Mouse (Mus musculus): Measurements from ENCODE around the gene Phldb3. TPM values are rescaled to one million over a fixed set of nuclear protein-coding genes. Genes with fewer than 3 reads are reported as not detected.
A peak's percentile ranks its signal among the peaks of the same experiment; 100 is the strongest.

Gene Phldb3
- polyA plus RNA-seq, 1 experiment from 2014 or later = not detected

GRCm38 (mm10) chr7:24584876-24585275 is 25.7 kb upstream of the Phldb3 start:
- WGBS = 88% methylated on average over 6 of the region's 6 CpGs
- no peak for ATAC-seq (ENCODE audit: low FRiP score, low read depth)
- no peak overlapping the region for H3K4me2 ChIP-seq (replicated peaks)
- H3K36me3 ChIP-seq = no peaks in the 10 kb centered on the region
- no peak overlapping the region for H3K27ac ChIP-seq (replicated peaks)
- peaks cover 11% of the 10 kb centered on the region; the same call in 1 of the 2 replicates for H3K4me1 ChIP-seq
- H3K4me3 ChIP-seq = no peak overlapping the region
- no peaks in the 10 kb centered on the region for H3K9me3 ChIP-seq
- H3K27me3 ChIP-seq = peaks cover 38% of the 10 kb centered on the region
- H3K9ac ChIP-seq (replicated peaks) = no peak overlapping the region

DNA sequence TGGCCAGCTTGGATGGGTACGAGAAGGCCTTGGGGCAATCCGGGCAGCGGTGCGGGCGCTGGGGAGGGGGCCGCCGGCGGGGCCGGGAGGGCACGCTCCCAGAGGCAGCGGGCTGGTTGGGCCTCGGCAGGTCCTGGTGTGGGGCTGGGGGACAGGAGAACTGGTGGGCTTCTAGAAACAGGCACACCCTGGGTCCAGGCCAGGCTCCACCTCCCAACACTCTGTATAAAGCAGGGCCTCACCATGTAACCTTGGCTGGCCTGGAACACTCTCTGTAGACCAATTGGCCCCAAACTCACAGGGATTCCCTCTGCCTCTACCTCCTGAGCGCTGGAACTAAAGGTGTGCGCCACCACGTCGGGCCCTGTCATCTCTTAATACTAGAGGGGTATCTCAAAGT is 24.6 kb upstream of the Phldb3 start:
- no peak overlapping the region for H3K9ac ChIP-seq (replicated peaks)
- no peak overlapping the region for H3K4me2 ChIP-seq (replicated peaks)
- no peaks in the 10 kb centered on the region for H3K9me3 ChIP-seq
- peaks cover 38% of the 10 kb centered on the region for H3K27me3 ChIP-seq
- ATAC-seq (ENCODE audit: low FRiP score, low read depth) = no peak
- peaks cover 11% of the 10 kb centered on the region; the same call in 1 of the 2 replicates for H3K4me1 ChIP-seq
- no peaks in the 10 kb centered on the region for H3K36me3 ChIP-seq
- H3K4me3 ChIP-seq = no peak overlapping the region
- H3K27ac ChIP-seq (replicated peaks) = no peak overlapping the region
- WGBS = 47% methylated on average over 16 of the region's 16 CpGs

GRCm38 (mm10) chr7:24586828-24587227 is 23.7 kb upstream of the Phldb3 start:
- Histone ChIP-seq H3K36me3 (no peaks in the 10 kb centered on the region), H3K9me3 (no peaks in the 10 kb centered on the region), H3K4me1 (peaks cover 11% of the 10 kb centered on the region; the same call in 1 of the 2 replicates), H3K4me2 (replicated peaks) (peak overlapping the region; percentile 65), H3K4me3 (peak overlapping the region; percentile 48), H3K27ac (replicated peaks) (no peak overlapping the region), H3K27me3 (peaks cover 38% of the 10 kb centered on the region), H3K9ac (replicated peaks) (peak overlapping the region; percentile 59; the same call in 1 of the 2 replicates)
- 16% methylated on average over 8 of the region's 8 CpGs for WGBS
- ATAC-seq (ENCODE audit: low FRiP score, low read depth) = peak; percentile 68

GRCm38 (mm10) chr7:24587330-24588105 is 23.0 kb upstream of the Phldb3 start, which contains the start of the genes Ethe1 and Zfp575:
Gene Ethe1 (plus strand): TSS chr7:24587543.
Gene Zfp575 (minus strand): TSS chr7:24587641.
- H3K27me3 ChIP-seq = peaks cover 38% of the 10 kb centered on the region
- H3K4me2 ChIP-seq (replicated peaks) = peak within 1 kb of the TSS; percentile 65
- peaks cover 14% of the 10 kb centered on the region; the same call in 1 of the 2 replicates for H3K4me1 ChIP-seq
- no peak within 1 kb of the TSS for H3K27ac ChIP-seq (replicated peaks)
- H3K36me3 ChIP-seq = no peaks in the 10 kb centered on the region
- WGBS = 5% methylated on average over 30 of the region's 30 CpGs
- no peaks in the 10 kb centered on the region for H3K9me3 ChIP-seq
- ATAC-seq (ENCODE audit: low FRiP score, low read depth) = peak; percentile 76
- peak within 1 kb of the TSS; percentile 59 for H3K9ac ChIP-seq (replicated peaks)
- peak within 1 kb of the TSS; percentile 48 for H3K4me3 ChIP-seq

GRCm38 (mm10) chr7:24588336-24588735 is 22.2 kb upstream of the Phldb3 start:
- Histone ChIP-seq H3K9ac (replicated peaks) (no peak overlapping the region), H3K4me3 (no peak overlapping the region), H3K27me3 (peaks cover 38% of the 10 kb centered on the region), H3K9me3 (no peaks in the 10 kb centered on the region), H3K36me3 (no peaks in the 10 kb centered on the region), H3K4me2 (replicated peaks) (no peak overlapping the region), H3K4me1 (peaks cover 16% of the 10 kb centered on the region; the same call in 1 of the 2 replicates), H3K27ac (replicated peaks) (no peak overlapping the region)
- no peak for ATAC-seq (ENCODE audit: low FRiP score, low read depth)
- WGBS = 90% methylated on average over 13 of the region's 13 CpGs

DNA sequence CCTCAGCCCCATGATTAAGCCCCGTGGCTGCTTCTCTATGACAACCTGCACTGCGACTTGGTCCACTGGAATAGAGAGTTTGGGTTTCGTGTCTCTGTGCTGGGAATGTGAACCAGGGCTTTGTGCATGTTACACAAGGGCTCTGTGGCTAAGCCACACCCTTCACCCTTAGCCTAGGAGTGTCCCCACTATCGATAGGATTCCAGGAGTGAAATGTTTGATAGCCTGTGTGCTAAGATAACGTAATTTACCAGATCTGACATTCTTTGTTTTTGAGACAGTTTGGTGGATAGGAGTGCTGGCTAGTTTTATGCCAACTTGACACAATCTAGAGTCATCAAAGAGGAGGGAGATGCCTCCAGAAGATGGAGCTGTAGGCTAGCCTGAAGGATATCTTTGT is 18.8 kb upstream of the Phldb3 start:
- no peak overlapping the region for H3K4me3 ChIP-seq
- no peak overlapping the region for H3K9ac ChIP-seq (replicated peaks)
- H3K27ac ChIP-seq (replicated peaks) = no peak overlapping the region
- WGBS = 77% methylated on average over 5 of the region's 5 CpGs
- H3K9me3 ChIP-seq = no peaks in the 10 kb centered on the region
- H3K27me3 ChIP-seq = peaks cover 32% of the 10 kb centered on the region
- H3K4me1 ChIP-seq = peaks cover 26% of the 10 kb centered on the region
- no peaks in the 10 kb centered on the region for H3K36me3 ChIP-seq
- ATAC-seq (ENCODE audit: low FRiP score, low read depth) = no peak
- no peak overlapping the region for H3K4me2 ChIP-seq (replicated peaks)

GRCm38 (mm10) chr7:24592163-24592562 is 18.4 kb upstream of the Phldb3 start:
- Histone ChIP-seq H3K27me3 (peaks cover 28% of the 10 kb centered on the region), H3K36me3 (no peaks in the 10 kb centered on the region), H3K9ac (replicated peaks) (no peak overlapping the region), H3K27ac (replicated peaks) (no peak overlapping the region), H3K4me2 (replicated peaks) (no peak overlapping the region), H3K4me1 (peaks cover 22% of the 10 kb centered on the region), H3K4me3 (no peak overlapping the region), H3K9me3 (no peaks in the 10 kb centered on the region)
- ATAC-seq (ENCODE audit: low FRiP score, low read depth) = no peak
- 67% methylated on average over 4 of the region's 4 CpGs for WGBS

DNA sequence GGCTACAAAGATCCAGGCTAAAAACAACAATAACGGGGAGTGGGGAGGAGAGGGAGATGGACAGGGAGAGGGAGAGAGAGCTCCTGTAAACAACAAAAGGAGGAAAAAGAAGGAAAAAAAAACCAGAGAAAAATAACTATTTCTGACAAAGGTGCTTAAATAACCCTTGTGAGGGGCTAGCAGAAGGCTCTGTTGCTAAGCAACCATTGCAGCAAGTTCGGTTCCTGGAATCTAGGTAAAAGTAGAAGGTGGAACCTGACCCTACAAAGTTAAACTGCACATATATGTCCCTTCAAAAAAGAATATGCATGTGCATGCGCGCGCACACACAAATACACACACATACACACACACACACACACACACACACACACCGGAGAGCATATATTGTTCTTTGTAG is 17.8 kb upstream of the Phldb3 start:
- ATAC-seq (ENCODE audit: low FRiP score, low read depth) = no peak
- Histone ChIP-seq H3K4me1 (peaks cover 17% of the 10 kb centered on the region), H3K27me3 (peaks cover 26% of the 10 kb centered on the region), H3K27ac (replicated peaks) (no peak overlapping the region), H3K4me2 (replicated peaks) (no peak overlapping the region), H3K9me3 (no peaks in the 10 kb centered on the region), H3K36me3 (no peaks in the 10 kb centered on the region), H3K4me3 (no peak overlapping the region), H3K9ac (replicated peaks) (no peak overlapping the region)
- 84% methylated on average over 6 of the region's 6 CpGs for WGBS

- H3K9me3 ChIP-seq = no peaks in the 10 kb centered on the region
- H3K4me2 ChIP-seq (replicated peaks) = peak overlapping the region; percentile 70
- H3K4me1 ChIP-seq = peaks cover 16% of the 10 kb centered on the region
- H3K4me3 ChIP-seq = peak overlapping the region; percentile 65
- ATAC-seq (ENCODE audit: low FRiP score, low read depth) = peak; percentile 95
- H3K27me3 ChIP-seq = peaks cover 21% of the 10 kb centered on the region
- peak overlapping the region; percentile 77 for H3K9ac ChIP-seq (replicated peaks)
- no peaks in the 10 kb centered on the region for H3K36me3 ChIP-seq
- H3K27ac ChIP-seq (replicated peaks) = no peak overlapping the region
- 2% methylated on average over 39 of the region's 39 CpGs for WGBS
Observed at GRCm38 (mm10) chr7:24593621-24594308, 16.8 kb upstream of the Phldb3 start.

DNA sequence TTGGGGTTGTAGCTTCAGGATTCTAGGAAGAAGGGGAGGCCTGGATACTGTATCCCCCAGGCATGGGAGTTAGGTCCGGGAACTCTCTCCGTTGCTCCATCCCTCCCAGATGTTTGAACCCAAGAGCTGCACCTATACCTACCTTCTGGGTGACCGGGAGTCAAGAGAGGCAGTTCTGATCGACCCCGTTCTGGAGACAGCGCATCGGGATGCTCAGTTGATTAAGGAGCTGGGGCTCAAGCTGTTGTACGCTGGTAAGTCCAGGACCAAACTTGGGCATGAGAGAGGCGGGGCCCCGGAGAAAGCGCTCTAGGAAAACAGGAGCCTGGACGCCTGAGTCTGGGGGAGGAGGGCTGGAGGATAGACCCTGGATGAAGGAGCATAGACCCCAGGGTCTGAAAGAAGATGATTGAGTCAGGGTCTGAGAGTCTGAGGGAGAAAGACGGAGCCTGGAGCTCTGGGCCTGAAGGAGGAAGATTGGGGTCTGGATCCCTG is 16.2 kb upstream of the Phldb3 start:
- H3K9me3 ChIP-seq = no peaks in the 10 kb centered on the region
- H3K36me3 ChIP-seq = no peaks in the 10 kb centered on the region
- H3K9ac ChIP-seq (replicated peaks) = peak overlapping the region; percentile 77; the same call in 1 of the 2 replicates
- H3K4me1 ChIP-seq = peaks cover 16% of the 10 kb centered on the region
- peaks cover 21% of the 10 kb centered on the region for H3K27me3 ChIP-seq
- WGBS = 1% methylated on average over 13 of the region's 13 CpGs
- H3K27ac ChIP-seq (replicated peaks) = no peak overlapping the region
- peak overlapping the region; percentile 65 for H3K4me3 ChIP-seq
- ATAC-seq (ENCODE audit: low FRiP score, low read depth) = 0 out of 2 replicates have a peak, but pooled peaks have one; percentile 20
- peak overlapping the region; percentile 70 for H3K4me2 ChIP-seq (replicated peaks)

DNA sequence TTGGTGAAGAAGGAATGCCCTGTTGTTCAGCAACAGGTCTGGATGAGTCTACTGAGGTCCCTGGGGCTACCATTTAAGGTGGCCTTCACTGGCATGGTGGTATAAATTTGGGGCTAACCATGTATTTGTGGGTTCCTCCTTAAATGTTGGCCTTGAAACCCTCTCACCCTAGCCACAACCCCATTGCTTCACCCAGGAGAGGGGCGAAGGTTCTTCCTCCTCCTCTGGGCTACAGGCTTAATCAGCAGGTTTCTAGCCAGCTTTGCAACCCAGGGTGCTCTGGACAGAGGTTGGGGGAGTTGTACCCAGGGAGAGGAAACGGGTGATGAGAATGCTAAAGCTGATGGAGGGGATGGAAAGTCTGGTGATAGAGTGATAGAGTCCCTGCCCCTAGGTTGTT is 15.1 kb upstream of the Phldb3 start:
- no peak for ATAC-seq (ENCODE audit: low FRiP score, low read depth)
- H3K4me1 ChIP-seq = peaks cover 16% of the 10 kb centered on the region
- 73% methylated on average over 2 of the region's 2 CpGs for WGBS

DNA sequence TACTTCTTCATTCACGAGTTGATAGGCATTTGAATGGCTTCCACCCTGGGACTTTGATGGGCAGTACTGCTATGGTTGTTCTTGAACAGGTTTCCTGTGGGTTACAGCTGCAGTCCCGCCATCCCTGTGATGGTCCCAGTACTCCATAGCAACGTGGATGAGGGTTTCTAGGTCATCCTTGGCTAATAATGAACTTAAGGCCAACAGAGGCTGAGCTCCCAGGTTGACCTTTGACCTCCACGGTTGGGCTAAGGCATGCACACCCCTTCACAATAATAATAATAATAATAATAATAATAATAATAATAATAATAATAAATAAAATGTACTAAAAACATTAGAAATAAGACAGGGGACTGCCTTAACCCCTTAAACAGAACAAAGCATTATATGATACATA is 12.4 kb upstream of the Phldb3 start:
- Histone ChIP-seq H3K27ac (replicated peaks) (no peak overlapping the region), H3K9ac (replicated peaks) (no peak overlapping the region), H3K4me1 (peaks cover 15% of the 10 kb centered on the region), H3K27me3 (peaks cover 21% of the 10 kb centered on the region), H3K9me3 (no peaks in the 10 kb centered on the region), H3K36me3 (no peaks in the 10 kb centered on the region), H3K4me2 (replicated peaks) (no peak overlapping the region), H3K4me3 (no peak overlapping the region)
- 71% methylated on average over 4 of the region's 4 CpGs for WGBS
- no peak for ATAC-seq (ENCODE audit: low FRiP score, low read depth)

More for the DNA sequence above, 15.1 kb upstream of the Phldb3 start:
- Histone ChIP-seq H3K9me3 (no peaks in the 10 kb centered on the region), H3K4me2 (replicated peaks) (no peak overlapping the region), H3K27ac (replicated peaks) (no peak overlapping the region), H3K4me3 (no peak overlapping the region), H3K27me3 (peaks cover 21% of the 10 kb centered on the region), H3K9ac (replicated peaks) (no peak overlapping the region), H3K36me3 (no peaks in the 10 kb centered on the region)
